Mouse (Mus musculus) lung, postnatal 0 days (tissue): ENCODE data around the gene Rras2. TPM values are rescaled to one million over a fixed set of nuclear protein-coding genes. Genes with fewer than 3 reads are reported as not detected.

ENCODE experiments used
- ATAC-seq: fragments of 200-750 bp; cut with Nextera tagmentation; 2 replicates; pipeline ENCODE4 v1.8.0; 2017; ENCODE audit warnings: moderate library complexity
- DNase-seq: peaks from one replicate; pipeline ENCODE4 v3.0.0-alpha.2; 2016; ENCODE audit warnings: low spot score
- H3K27ac ChIP-seq: fragments of 300-500 bp; sonication (generic); 2 replicates; pipeline ENCODE4 v1.5.1; 2014; ENCODE audit warnings: antibody characterized with exemption, mild to moderate bottlenecking, low read length, mixed read lengths
- H3K27me3 ChIP-seq: fragments of 300-500 bp; sonication (generic); replicated peaks from 2 replicates; pipeline ENCODE4 v1.6.1; 2014; ENCODE audit warnings: low read length, mixed read lengths; ENCODE audit not compliant: insufficient read depth
- H3K36me3 ChIP-seq: fragments of 300-500 bp; sonication (generic); 2 replicates; pipeline ENCODE4 v1.6.1; 2014; ENCODE audit warnings: low read length, mixed read lengths; ENCODE audit not compliant: insufficient read depth
- H3K4me1 ChIP-seq: fragments of 300-500 bp; sonication (generic); 2 replicates; pipeline ENCODE4 v1.6.1; 2014; ENCODE audit warnings: antibody characterized with exemption, low read depth, low read length, mixed read lengths; ENCODE audit not compliant: insufficient read depth
- H3K4me2 ChIP-seq: fragments of 300-500 bp; sonication (generic); replicated peaks from 2 replicates; pipeline ENCODE4 v1.6.1; 2014; ENCODE audit warnings: low read depth, mild to moderate bottlenecking, low read length, moderate library complexity, mixed read lengths
- H3K4me3 ChIP-seq: fragments of 300-500 bp; sonication (generic); 2 replicates; pipeline ENCODE4 v1.5.1; 2014; ENCODE audit warnings: low read depth, low read length
- H3K9ac ChIP-seq: fragments of 300-500 bp; sonication (generic); replicated peaks from 2 replicates; pipeline ENCODE4 v1.6.1; 2014; ENCODE audit warnings: low read depth, mild to moderate bottlenecking
- H3K9me3 ChIP-seq: fragments of 300-500 bp; sonication (generic); 2 replicates; pipeline ENCODE4 v1.6.1; 2016; ENCODE audit warnings: low read length, mixed read lengths
- CTCF ChIP-seq: IDR thresholded peaks from 2 replicates; pipeline ENCODE4 v1.5.1; 2016; ENCODE audit warnings: antibody characterized with exemption, mild to moderate bottlenecking
- EP300 ChIP-seq: IDR thresholded peaks from 2 replicates; pipeline ENCODE4 v1.6.1; 2016; ENCODE audit warnings: antibody characterized with exemption, mild to moderate bottlenecking, control low read depth
- WGBS: fragments of 180-500 bp; shearing (Covaris S2); extraction: QIAGEN DNeasy Blood & Tissue Kit; methylation state at CpG from one replicate; pipeline ENCODE4 v1.1.7; 2014; 5-methylcytosine and 5-hydroxymethylcytosine counted together
- polyA plus RNA-seq: library from polyadenylated mRNA; unstranded; fragments of >200 nt; fragmentation: Nextera tagmentation; extraction: Ambion mirVana; gene quantifications from 2 replicates; pipeline ENCODE4 v1.2.1, GENCODE M21; 2015

Gene Rras2
- polyA plus RNA-seq, 1 experiment from 2014 or later: 83.6 TPM

GRCm38 (mm10) chr7:114139400-114139799, 21.8 kb upstream of the Rras2 start:
- H3K27ac ChIP-seq: no peak overlapping the region
- H3K9ac ChIP-seq: no peak overlapping the region
- no peaks in the 10 kb centered on the region for H3K27me3 ChIP-seq
- ATAC-seq (no peak), DNase-seq (no peak)
- H3K9me3 ChIP-seq: no peaks in the 10 kb centered on the region
- WGBS: 90% methylated on average over 3 of the region's 3 CpGs
- no peak overlapping the region for H3K4me3 ChIP-seq
- no peaks in the 10 kb centered on the region for H3K4me1 ChIP-seq
- no peak overlapping the region for H3K4me2 ChIP-seq
- no peaks in the 10 kb centered on the region for H3K36me3 ChIP-seq
- no peak for TF ChIP-seq CTCF

- 86% methylated on average over 2 of the region's 2 CpGs for WGBS
- ATAC-seq (no peak), DNase-seq (no peak)
- Histone ChIP-seq H3K36me3 (no peaks in the 10 kb centered on the region), H3K4me3 (no peak overlapping the region), H3K9ac (no peak overlapping the region), H3K4me1 (no peaks in the 10 kb centered on the region), H3K27me3 (no peaks in the 10 kb centered on the region), H3K27ac (no peak overlapping the region), H3K4me2 (no peak overlapping the region), H3K9me3 (no peaks in the 10 kb centered on the region)
- TF ChIP-seq CTCF (no peak), EP300 (no peak)
Observed at GRCm38 (mm10) chr7:114138261-114138660, 20.7 kb upstream of the Rras2 start.

- ATAC-seq (peak; percentile 25; the same call in 1 of the 2 replicates), DNase-seq (peak; percentile 59)
- Histone ChIP-seq H3K4me3 (no peak overlapping the region), H3K4me1 (no peaks in the 10 kb centered on the region), H3K9me3 (no peaks in the 10 kb centered on the region), H3K27ac (no peak overlapping the region), H3K4me2 (no peak overlapping the region), H3K9ac (no peak overlapping the region), H3K36me3 (no peaks in the 10 kb centered on the region), H3K27me3 (no peaks in the 10 kb centered on the region)
- WGBS: 24% methylated on average over 6 of the region's 6 CpGs
- no peak for TF ChIP-seq CTCF
- TF ChIP-seq EP300: no peak
Observed at GRCm38 (mm10) chr7:114135166-114135565, 17.6 kb upstream of the Rras2 start.

- Histone ChIP-seq H3K4me3 (no peak overlapping the region), H3K9ac (no peak overlapping the region), H3K36me3 (no peaks in the 10 kb centered on the region), H3K27ac (no peak overlapping the region), H3K4me1 (no peaks in the 10 kb centered on the region), H3K27me3 (no peaks in the 10 kb centered on the region), H3K4me2 (no peak overlapping the region), H3K9me3 (no peaks in the 10 kb centered on the region)
- ATAC-seq: no peak
- no peak for DNase-seq
- WGBS: 32% methylated on average over 5 of the region's 5 CpGs
- no peak for TF ChIP-seq EP300
- no peak for TF ChIP-seq CTCF
Observed at GRCm38 (mm10) chr7:114133957-114134356, 16.4 kb upstream of the Rras2 start.

GRCm38 (mm10) chr7:114132316-114132715, 14.7 kb upstream of the Rras2 start:
- Histone ChIP-seq H3K36me3 (no peaks in the 10 kb centered on the region), H3K4me3 (no peak overlapping the region), H3K9me3 (no peaks in the 10 kb centered on the region), H3K27ac (no peak overlapping the region), H3K9ac (no peak overlapping the region), H3K4me2 (no peak overlapping the region), H3K27me3 (no peaks in the 10 kb centered on the region), H3K4me1 (no peaks in the 10 kb centered on the region)
- ATAC-seq (no peak), DNase-seq (peak; percentile 30)
- 54% methylated on average over 8 of the region's 8 CpGs for WGBS
- no peak for TF ChIP-seq EP300
- TF ChIP-seq CTCF: no peak

- Histone ChIP-seq H3K9ac (no peak overlapping the region), H3K4me2 (no peak overlapping the region), H3K9me3 (no peaks in the 10 kb centered on the region), H3K27me3 (no peaks in the 10 kb centered on the region), H3K4me3 (no peak overlapping the region), H3K4me1 (no peaks in the 10 kb centered on the region), H3K27ac (no peak overlapping the region), H3K36me3 (no peaks in the 10 kb centered on the region)
- no peak for TF ChIP-seq EP300
- TF ChIP-seq CTCF: peak; percentile 13; the same call in 1 of the 2 replicates
- ATAC-seq (no peak), DNase-seq (no peak)
- 51% methylated on average over 2 of the region's 2 CpGs for WGBS
Observed at GRCm38 (mm10) chr7:114129281-114129680, 11.7 kb upstream of the Rras2 start.

- Histone ChIP-seq H3K36me3 (no peaks in the 10 kb centered on the region), H3K4me3 (peak overlapping the region; percentile 90), H3K4me1 (peaks cover 9% of the 10 kb centered on the region; the same call in 1 of the 2 replicates), H3K27me3 (no peaks in the 10 kb centered on the region), H3K9ac (no peak overlapping the region), H3K4me2 (peak overlapping the region; percentile 70), H3K27ac (no peak overlapping the region), H3K9me3 (no peaks in the 10 kb centered on the region)
- no peak for TF ChIP-seq CTCF
- TF ChIP-seq EP300: no peak
- ATAC-seq (no peak), DNase-seq (no peak)
- 36% methylated on average over 7 of the region's 7 CpGs for WGBS
Observed at GRCm38 (mm10) chr7:114118180-114118579, 599 bp upstream of the Rras2 start.
